Mouse (Mus musculus) cortical plate, adult 2 months (tissue): ENCODE data around the gene Cntn5.

Experiments used
- CTCF ChIP-seq: fragments of 200-500 bp; IDR thresholded peaks from 2 replicates; pipeline ENCODE4 v1.5.1; 2011; ENCODE audit warnings: mild to moderate bottlenecking, control low read depth, low read length; ENCODE audit not compliant: insufficient read depth; ENCODE audit errors: extremely low read depth
- POLR2A ChIP-seq: fragments of 200-500 bp; IDR thresholded peaks from 2 replicates; pipeline ENCODE4 v1.6.1; 2011; ENCODE audit warnings: mild to moderate bottlenecking, low read length, control low read depth; ENCODE audit not compliant: insufficient read depth; ENCODE audit errors: extremely low read depth

DNA sequence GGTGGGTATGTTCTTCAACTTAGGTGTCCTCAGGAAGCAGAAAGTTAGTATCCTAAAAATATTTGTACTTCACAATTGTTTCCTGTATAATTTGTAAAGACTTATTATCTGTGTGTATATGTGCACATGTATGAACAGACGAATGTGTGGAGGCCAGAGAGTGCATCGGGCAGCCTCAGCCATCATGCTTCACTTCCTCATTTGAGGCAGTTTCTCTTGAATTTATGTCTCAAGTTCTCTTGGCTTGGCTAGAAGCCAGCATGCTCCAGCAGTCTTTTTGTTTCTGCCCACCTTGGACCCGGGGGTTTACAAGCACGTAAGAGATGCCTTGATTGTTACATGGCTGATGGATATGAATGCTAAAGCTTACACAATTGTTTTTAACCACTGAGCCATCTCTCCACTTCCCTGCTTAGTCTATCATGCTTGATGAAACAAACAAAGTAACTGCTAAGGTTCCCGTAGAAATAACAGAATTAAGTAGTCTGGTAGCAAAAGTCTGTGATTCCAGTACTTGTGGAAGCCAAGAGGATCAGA, 1222.2 kb downstream of the Cntn5 start:
- no peak for TF ChIP-seq POLR2A
- no peak for TF ChIP-seq CTCF
